In the genomic region with DNA sequence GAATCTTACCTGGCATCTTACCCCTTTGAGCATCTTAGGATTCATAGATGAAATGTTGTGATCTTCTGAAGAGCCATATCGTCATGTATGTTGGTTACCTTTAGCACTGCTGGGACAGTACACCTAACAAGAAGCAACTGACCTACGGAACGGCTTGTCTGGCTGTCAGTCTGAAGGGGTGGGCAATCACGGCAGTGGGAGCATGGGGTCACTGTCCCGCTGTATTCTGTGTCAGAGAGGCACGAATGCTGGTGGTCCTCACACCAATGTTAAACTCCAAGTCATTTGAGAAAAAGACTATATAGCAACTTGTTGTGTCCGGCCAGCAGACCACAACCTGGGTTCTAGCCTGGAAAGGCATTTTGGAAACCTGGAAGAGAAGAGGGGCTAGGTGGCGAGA, we compare ENCODE assay signal across 23 mouse cellular contexts. TPM values are rescaled to one million over a fixed set of nuclear protein-coding genes. Genes with fewer than 3 reads are reported as not detected.
"Had no signal": no experiment of that assay in that cellular context is flagged by ENCODE, and none has a peak within 500 bp of the region (broad histone marks: within the 10 kb centered on the region; RNA-seq: fewer than 3 reads in every experiment).

No protein-coding gene starts in this region.

- DNase-seq: lung, adult 18-20 months; lung, embryonic 14.5 days; lung, postnatal 10 days; lung, postnatal 4 days; retina, postnatal 1 day; right cerebral cortex, adult 18-20 months; right cerebral cortex, postnatal 25 days; right cerebral cortex, postnatal 4 days; spleen, adult 18-20 months; thymus, adult 18-20 months; thymus, postnatal 14 days had no signal

- H3K4me1 ChIP-seq: midbrain, embryonic 10.5 days; midbrain, embryonic 13.5 days; midbrain, embryonic 15.5 days; neural tube, embryonic 13.5 days; neural tube, embryonic 15.5 days had no signal

- H3K27me3 ChIP-seq: midbrain, embryonic 13.5 days; midbrain, embryonic 15.5 days; neural tube, embryonic 13.5 days; neural tube, embryonic 15.5 days had no signal

- H3K9me3 ChIP-seq: midbrain, embryonic 10.5 days; midbrain, embryonic 13.5 days; midbrain, embryonic 15.5 days; neural tube, embryonic 13.5 days; neural tube, embryonic 15.5 days had no signal

- H3K4me2 ChIP-seq: lung, embryonic 14.5 days; midbrain, embryonic 13.5 days; midbrain, embryonic 15.5 days; neural tube, embryonic 13.5 days; neural tube, embryonic 15.5 days had no signal

- H3K36me3 ChIP-seq: midbrain, embryonic 10.5 days; midbrain, embryonic 13.5 days; midbrain, embryonic 15.5 days; neural tube, embryonic 13.5 days; neural tube, embryonic 15.5 days had no signal

- H3K27ac ChIP-seq: liver, embryonic 14.5 days; midbrain, embryonic 10.5 days; midbrain, embryonic 13.5 days; midbrain, embryonic 15.5 days; neural tube, embryonic 13.5 days; neural tube, embryonic 15.5 days had no signal

- H3K4me3 ChIP-seq: midbrain, embryonic 10.5 days; midbrain, embryonic 13.5 days; midbrain, embryonic 15.5 days; myocyte; neural tube, embryonic 13.5 days; neural tube, embryonic 15.5 days had no signal

- H3K9ac ChIP-seq: liver, embryonic 14.5 days; lung, embryonic 14.5 days; midbrain, embryonic 13.5 days; midbrain, embryonic 15.5 days; neural tube, embryonic 13.5 days; neural tube, embryonic 15.5 days had no signal

- ATAC-seq: midbrain, embryonic 13.5 days; midbrain, embryonic 15.5 days had no signal

RNA-seq across cellular contexts. Expression of a gene that starts 10.7 kb away (rescaled TPM):
- total RNA-seq: megakaryocyte-erythroid progenitor cell, adult 5-6 weeks had no signal
- polyA plus RNA-seq: liver, embryonic 16.5 days; lung, embryonic 14.5 days; midbrain, embryonic 10.5 days; midbrain, embryonic 13.5 days; myocyte; neural tube, embryonic 11.5 days; neural tube, embryonic 13.5 days; neural tube, embryonic 15.5 days; stomach, embryonic 14.5 days; stomach, embryonic 16.5 days had no signal
